Mouse (Mus musculus): ENCODE results near the gene Morn4.
"Not testable (repeated sequence)": the region's sequence is repeated elsewhere in the genome, so short reads cannot be mapped to it uniquely, and the experiment has no call there.

The Morn4 gene

DNA sequence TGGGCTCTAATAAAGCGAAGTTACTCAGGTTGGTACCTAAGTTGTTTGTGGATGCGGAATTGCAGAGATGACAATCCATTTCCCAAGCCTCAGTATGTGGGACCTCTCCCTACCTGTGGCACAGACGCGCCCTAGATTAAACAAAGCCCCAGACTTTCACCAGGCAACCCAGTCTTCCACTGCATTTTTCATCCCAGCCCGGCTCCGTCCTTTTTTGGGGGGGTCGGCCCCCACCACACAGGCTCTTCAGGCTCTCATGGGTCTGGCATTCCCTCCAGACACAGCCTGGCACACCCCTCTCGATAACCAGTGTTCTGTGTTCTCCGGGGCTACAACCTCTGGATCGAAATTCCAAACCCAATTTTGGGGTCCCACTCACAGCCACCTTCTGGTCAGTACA is 467 bp downstream of the Morn4 start:
- DNase-seq (ENCODE audit: low read depth, low spot score): no peak

DNA sequence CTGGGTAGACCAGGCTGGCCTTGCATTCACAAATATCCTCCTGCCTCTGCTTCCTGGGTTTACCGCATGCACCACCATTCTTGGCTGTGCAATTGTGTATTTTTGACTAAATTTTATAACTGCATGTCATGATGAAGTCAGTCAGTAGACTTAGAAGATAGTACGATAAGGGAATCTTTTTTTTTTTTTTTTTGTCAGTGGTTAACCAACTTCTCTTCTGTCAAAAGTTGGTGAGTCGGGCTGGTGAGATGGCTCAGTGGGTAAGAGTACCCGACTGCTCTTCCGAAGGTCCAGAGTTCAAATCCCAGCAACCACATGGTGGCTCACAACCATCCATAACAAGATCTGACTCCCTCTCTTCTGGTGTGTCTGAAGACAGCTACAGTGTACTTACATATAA is 4.5 kb downstream of the Morn4 start:
- not testable (repeated sequence) for DNase-seq (ENCODE audit: low read depth, low spot score)

- no peak for DNase-seq (ENCODE audit: low read depth, low spot score)
Observed at GRCm38 (mm10) chr19:42080469-42080868, 5.7 kb downstream of the Morn4 start.

GRCm38 (mm10) chr19:42079950-42080349 is 6.2 kb downstream of the Morn4 start:
- DNase-seq (ENCODE audit: low read depth, low spot score): no peak

DNA sequence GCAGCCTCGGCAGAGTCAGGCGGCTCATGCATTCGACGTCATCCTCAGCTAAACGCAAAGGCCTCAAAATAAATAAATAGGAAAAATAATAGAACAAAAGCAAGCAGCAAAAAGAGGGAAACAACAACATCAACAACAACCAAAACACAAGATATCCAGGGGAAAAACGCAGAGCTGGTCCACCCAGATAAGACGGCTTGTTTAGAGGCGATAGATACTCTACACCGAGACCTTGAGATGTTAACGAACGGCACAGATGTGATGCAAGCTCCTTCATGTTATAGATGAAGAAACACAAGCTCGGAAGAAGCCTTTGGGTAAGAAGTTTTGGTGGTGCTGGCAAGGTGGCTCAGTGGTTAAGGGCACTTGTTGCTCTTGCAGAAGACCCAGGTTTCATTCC is 7.2 kb downstream of the Morn4 start:
- no peak for DNase-seq (ENCODE audit: low read depth, low spot score)

- DNase-seq (ENCODE audit: low read depth, low spot score): no peak
Observed at GRCm38 (mm10) chr19:42078566-42078965, 7.6 kb downstream of the Morn4 start.

DNA sequence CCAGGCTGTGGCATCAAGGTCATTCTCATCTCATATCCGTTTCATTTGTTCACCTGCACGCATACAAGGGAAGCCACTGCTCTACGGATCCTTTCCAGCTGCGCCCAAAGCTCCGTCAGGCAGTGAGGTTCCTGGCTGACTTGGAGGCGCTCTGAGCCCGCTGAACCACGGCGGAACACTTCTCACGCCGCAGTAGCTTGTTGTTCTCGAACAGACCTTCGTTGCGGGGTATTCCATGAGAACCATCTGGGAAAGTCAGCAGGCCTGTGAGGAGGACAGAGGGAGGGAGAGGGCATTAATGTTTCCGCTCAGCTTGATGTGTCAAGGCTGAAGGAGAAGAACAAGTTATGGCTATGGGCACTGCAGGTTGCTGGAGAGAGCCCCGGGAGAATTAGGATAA is 10.2 kb downstream of the Morn4 start:
- no peak for DNase-seq (ENCODE audit: low read depth, low spot score)

DNA sequence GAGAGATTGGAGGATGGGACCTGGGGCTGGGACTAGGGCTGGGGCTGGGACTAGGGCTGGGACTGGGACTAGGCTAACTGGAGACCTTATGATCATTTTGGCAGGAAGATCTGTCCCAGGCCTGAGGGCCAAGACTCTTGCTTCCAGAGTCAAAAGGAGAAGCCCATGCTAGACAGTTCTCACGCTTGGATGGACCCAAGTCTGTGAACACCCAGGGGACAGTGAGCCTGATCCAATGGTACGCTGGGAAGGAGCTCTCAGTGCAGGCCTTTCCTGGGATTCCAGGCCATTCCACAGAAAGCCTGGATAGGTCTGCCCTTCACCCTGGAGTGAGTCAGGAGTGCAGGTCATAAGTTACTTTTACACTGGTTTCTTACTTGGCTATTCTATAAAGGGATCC is 11.1 kb downstream of the Morn4 start:
- DNase-seq (ENCODE audit: low read depth, low spot score): no peak

- no peak for DNase-seq (ENCODE audit: low read depth, low spot score)
Observed at GRCm38 (mm10) chr19:42072802-42073201, 13.4 kb downstream of the Morn4 start.

GRCm38 (mm10) chr19:42071886-42072608 is 14.1 kb downstream of the Morn4 start:
- DNase-seq (ENCODE audit: low read depth, low spot score): no peak

GRCm38 (mm10) chr19:42071221-42071620 is 14.9 kb downstream of the Morn4 start:
- DNase-seq (ENCODE audit: low read depth, low spot score): no peak

DNA sequence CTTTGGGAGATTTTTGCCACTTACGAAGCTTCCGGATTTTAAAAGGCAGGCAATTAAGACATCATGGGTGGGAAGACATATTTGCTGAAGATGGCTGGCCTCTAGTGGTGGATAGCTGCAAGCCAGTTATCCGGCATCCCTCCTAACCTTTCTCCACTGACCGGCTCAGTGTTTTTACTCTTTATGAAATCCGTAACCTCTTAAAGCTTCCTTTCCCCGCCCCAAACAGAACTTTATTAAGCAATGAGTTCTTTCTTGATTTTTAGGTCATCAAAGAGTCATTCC is 17.0 kb downstream of the Morn4 start:
- DNase-seq (ENCODE audit: low read depth, low spot score): no peak

- no peak for DNase-seq (ENCODE audit: low read depth, low spot score)
Observed at GRCm38 (mm10) chr19:42068441-42069240, 17.5 kb downstream of the Morn4 start.

GRCm38 (mm10) chr19:42061443-42061842 is 24.7 kb downstream of the Morn4 start:
- no peak for DNase-seq (ENCODE audit: low read depth, low spot score)

DNA sequence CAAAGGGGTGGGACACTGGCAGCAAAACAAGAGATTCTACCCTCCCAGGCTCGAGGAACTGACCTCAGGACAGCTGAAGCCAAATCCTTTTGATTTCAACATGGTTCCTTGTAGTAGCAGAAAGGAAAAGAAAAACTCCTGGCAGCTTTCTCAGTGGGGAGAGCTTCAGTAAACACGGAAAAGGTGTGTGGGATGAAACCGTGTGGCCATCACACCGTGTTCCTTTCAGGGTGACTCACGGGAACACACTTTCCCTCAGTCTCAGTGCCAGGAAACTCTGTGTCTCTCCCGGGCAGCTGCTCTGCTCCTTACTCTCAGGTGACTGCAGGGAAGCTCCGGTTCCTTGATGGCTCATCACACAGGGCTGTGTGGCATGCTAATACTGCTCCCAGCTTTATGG is 27.7 kb downstream of the Morn4 start:
- no peak for DNase-seq (ENCODE audit: low read depth, low spot score)

DNA sequence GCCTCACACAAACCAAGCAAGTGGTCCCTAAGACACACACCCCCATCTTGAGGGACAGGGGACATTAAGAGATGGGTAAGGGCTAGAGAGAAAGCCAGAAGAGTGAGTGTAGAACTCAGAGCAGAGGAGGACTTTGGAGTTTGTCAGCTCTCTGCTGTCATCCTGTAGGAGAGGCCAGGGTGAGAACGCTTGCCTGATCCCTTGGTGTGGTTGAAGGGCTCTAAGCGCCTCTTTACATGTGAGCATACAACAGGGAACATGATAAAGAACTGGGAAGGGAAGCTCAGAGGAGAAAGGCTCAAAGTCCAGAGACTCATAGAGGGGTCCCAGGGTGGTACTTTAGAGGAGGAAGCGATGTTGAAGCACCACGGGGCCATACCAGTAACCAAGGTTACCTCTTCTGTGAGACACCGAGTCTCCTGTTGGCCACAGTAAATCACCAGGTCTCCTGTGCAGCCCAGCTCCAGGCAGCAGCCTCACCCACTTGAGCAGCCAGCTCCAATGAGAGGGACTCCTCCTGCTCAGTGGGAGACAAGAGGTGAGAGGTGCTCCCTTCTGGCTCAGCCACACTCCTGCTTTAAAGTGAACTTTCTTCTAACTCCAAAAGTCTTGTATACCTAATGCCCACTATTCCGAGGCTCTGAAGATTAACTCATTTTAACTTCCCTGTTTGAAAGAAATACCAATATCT is 29.3 kb downstream of the Morn4 start:
- no peak for DNase-seq (ENCODE audit: low read depth, low spot score)

DNA sequence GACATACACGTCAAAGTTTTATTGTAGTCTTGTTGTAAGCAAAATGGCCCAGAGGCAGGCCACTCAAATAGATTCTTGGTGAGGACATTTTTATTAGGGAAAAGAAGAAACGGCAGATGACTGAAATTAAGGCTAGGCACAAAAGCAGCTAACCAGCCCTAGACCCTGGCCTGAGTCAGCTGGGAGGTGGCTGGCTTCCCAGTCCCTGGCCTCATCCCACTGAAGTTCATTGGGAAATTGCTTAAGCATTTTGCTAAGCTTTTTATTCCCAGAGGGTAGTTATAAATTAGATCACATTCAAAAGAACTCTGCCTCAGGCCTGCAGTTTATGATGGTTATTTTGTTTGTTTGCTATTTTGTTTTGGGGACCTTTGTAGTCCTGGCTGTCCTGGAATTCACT is 30.3 kb downstream of the Morn4 start:
- DNase-seq (ENCODE audit: low read depth, low spot score): no peak

GRCm38 (mm10) chr19:42054255-42054654 is 31.9 kb downstream of the Morn4 start:
- DNase-seq (ENCODE audit: low read depth, low spot score): no peak

GRCm38 (mm10) chr19:42051948-42052347 is 34.2 kb downstream of the Morn4 start, which contains the start of gene 4933411K16Rik:
4933411K16Rik (plus strand) TSS chr19:42052248.
- no peak for DNase-seq (ENCODE audit: low read depth, low spot score)

DNA sequence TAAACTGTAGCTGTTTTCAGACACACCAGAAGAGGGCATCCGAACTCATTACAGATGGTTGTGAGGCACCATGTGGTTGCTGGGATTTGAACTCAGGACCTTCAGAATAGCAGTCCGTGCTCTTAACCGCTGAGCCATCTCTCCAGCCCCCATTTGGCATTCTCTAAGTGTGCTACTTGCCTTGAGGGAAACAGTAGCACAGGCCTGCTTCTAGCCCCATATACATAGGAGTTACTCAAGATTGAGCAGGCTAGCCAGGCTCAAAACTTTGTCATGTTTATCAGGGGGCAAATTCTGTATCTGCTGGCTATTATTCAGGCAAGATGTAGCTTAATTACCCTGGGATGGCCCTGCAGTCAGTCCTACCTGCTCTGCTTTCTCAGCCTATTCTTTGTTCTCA is 34.8 kb downstream of the Morn4 start:
- DNase-seq (ENCODE audit: low read depth, low spot score): no peak

GRCm38 (mm10) chr19:42050251-42050650 is 35.9 kb downstream of the Morn4 start:
- no peak for DNase-seq (ENCODE audit: low read depth, low spot score)

DNA sequence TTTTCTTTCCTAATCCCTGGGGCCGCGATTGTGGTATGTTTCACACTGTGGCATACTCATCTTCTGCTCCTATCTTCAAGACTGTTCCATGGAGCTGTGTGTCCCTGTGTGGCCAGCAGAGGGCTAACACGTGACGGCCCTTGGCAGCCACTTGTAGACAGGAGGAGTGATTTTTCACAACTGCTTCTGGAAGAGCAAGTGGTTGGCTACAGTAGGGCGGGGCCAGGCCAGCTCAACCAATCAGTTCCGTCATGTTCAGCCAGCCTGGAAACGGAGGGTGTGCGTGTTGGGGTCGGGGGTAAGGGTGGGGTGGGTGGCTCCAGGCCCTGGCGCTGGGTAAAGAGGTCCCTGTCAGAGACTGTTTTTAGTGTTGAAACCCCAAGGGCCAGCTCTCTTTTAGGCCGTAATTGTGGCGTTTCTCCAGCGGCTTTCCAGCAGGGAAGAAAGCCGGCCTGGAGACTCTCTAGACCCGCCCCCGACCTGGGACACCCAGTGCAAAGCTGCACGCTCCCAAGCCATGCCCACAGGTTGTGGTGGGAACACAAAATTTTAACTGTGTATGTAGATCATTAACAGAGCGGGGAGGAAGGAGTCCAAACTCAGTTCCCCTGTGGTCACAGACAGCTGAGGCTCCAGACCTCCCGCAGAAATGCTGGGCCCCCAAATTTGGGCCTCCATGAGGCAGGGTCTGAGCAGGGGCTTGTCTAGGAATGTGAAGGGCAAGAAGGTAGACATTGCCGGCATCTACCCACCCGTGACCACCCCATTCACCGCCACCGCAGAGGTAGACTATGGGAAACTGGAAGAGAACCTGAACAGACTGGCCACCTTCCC is 40.7 kb downstream of the Morn4 start, which contains the start of gene Hoga1:
Gene Hoga1 (plus strand): TSS at position 342 of the 834 bp plus-strand sequence.
- peak; percentile 54 for DNase-seq (ENCODE audit: low read depth, low spot score)
